Mouse (Mus musculus): Measurements from ENCODE around the gene Ppp1r3c. TPM values are rescaled to one million over a fixed set of nuclear protein-coding genes. Genes with fewer than 3 reads are reported as not detected.

The Ppp1r3c gene
- total RNA-seq, 2 experiments from 2014 or later = 48.4 to 58.1 TPM

- no peak for TF ChIP-seq CTCF (IDR thresholded peaks at IDR 0.05)
- Histone ChIP-seq H3K4me3 (no peak overlapping the region), H3K27ac (no peak overlapping the region)
- intact Hi-C loops (cut with DNase I) = no loop called here
- DNase-seq (ENCODE audit: extremely low spot score in 1 of 2, low spot score in 2 of 2) = no peak
These were observed 42.9 kb downstream of the Ppp1r3c start for GRCm38 (mm10) chr19:36693530-36693929.

- intact Hi-C loops (cut with DNase I) = no loop called here
- H3K27ac ChIP-seq = no peak overlapping the region
- no peak overlapping the region for H3K4me3 ChIP-seq
- no peak for TF ChIP-seq CTCF (IDR thresholded peaks at IDR 0.05)
- no peak for DNase-seq (ENCODE audit: extremely low spot score in 1 of 2, low spot score in 2 of 2)
These were observed 44.5 kb downstream of the Ppp1r3c start for GRCm38 (mm10) chr19:36691941-36692340.

GRCm38 (mm10) chr19:36691245-36691644, 45.2 kb downstream of the Ppp1r3c start:
- intact Hi-C loops (cut with DNase I) = no loop called here

GRCm38 (mm10) chr19:36689205-36689604, 47.2 kb downstream of the Ppp1r3c start:
- peak in 1 of 2 experiments; percentile 31 for DNase-seq (ENCODE audit: extremely low spot score in 1 of 2, low spot score in 2 of 2)
- intact Hi-C loops (cut with DNase I) = no loop called here
- no peak for TF ChIP-seq CTCF (IDR thresholded peaks at IDR 0.05)
- Histone ChIP-seq H3K4me3 (no peak overlapping the region), H3K27ac (peak overlapping the region; percentile 72)

More at GRCm38 (mm10) chr19:36691245-36691644, 45.2 kb downstream of the Ppp1r3c start:
- no peak for TF ChIP-seq CTCF (IDR thresholded peaks at IDR 0.05)
- H3K27ac ChIP-seq = no peak overlapping the region
- no peak for DNase-seq (ENCODE audit: extremely low spot score in 1 of 2, low spot score in 2 of 2)
- no peak overlapping the region for H3K4me3 ChIP-seq

- H3K27ac ChIP-seq = peak overlapping the region; percentile 72
- no peak for DNase-seq (ENCODE audit: extremely low spot score in 1 of 2, low spot score in 2 of 2)
- H3K4me3 ChIP-seq = no peak overlapping the region
- intact Hi-C loops (cut with DNase I) = no loop called here
- TF ChIP-seq CTCF (IDR thresholded peaks at IDR 0.05) = no peak
These were observed 48.4 kb downstream of the Ppp1r3c start for GRCm38 (mm10) chr19:36687843-36688637.

GRCm38 (mm10) chr19:36687044-36687443, 49.4 kb downstream of the Ppp1r3c start:
- Histone ChIP-seq H3K27ac (no peak overlapping the region), H3K4me3 (no peak overlapping the region)
- TF ChIP-seq CTCF (IDR thresholded peaks at IDR 0.05) = no peak
- intact Hi-C loops (cut with DNase I) = no loop called here
- no peak for DNase-seq (ENCODE audit: extremely low spot score in 1 of 2, low spot score in 2 of 2)

- intact Hi-C loops (cut with DNase I) = no loop called here
These were observed 50.4 kb downstream of the Ppp1r3c start for GRCm38 (mm10) chr19:36686016-36686415.

GRCm38 (mm10) chr19:36682560-36682959, 53.9 kb downstream of the Ppp1r3c start:
- DNase-seq (ENCODE audit: extremely low spot score in 1 of 2, low spot score in 2 of 2) = no peak
- no peak overlapping the region for H3K27ac ChIP-seq
- TF ChIP-seq CTCF (IDR thresholded peaks at IDR 0.05) = no peak
- intact Hi-C loops (cut with DNase I) = no loop called here
- H3K4me3 ChIP-seq = no peak overlapping the region

More at GRCm38 (mm10) chr19:36686016-36686415, 50.4 kb downstream of the Ppp1r3c start:
- Histone ChIP-seq H3K4me3 (no peak overlapping the region), H3K27ac (no peak overlapping the region)
- DNase-seq (ENCODE audit: extremely low spot score in 1 of 2, low spot score in 2 of 2) = no peak
- TF ChIP-seq CTCF (IDR thresholded peaks at IDR 0.05) = no peak

Other genes with a start within 250 kb of the Ppp1r3c start
- gene Hectd2, start 182.0 kb downstream of the Ppp1r3c start, total RNA-seq (2021) = 10 to 100 TPM; 24.6 to 28.7 TPM
- gene Tnks2, start 97.6 kb upstream of the Ppp1r3c start, total RNA-seq (2021) = 100 to 1,000 TPM; 109 to 124 TPM
- 1 to 10 TPM; 6.5 to 8.9 TPM for gene Fgfbp3, start 183.0 kb upstream of the Ppp1r3c start, total RNA-seq (2021)
- 10 to 100 TPM; 31.0 to 35.6 TPM for gene Btaf1, start 189.4 kb upstream of the Ppp1r3c start, total RNA-seq (2021)

Data from left cerebral cortex, adult 2 months (tissue).